In genomic region chr11:96775665-96776064, GRCm38 (mm10) we compare ENCODE assay signal across 12 mouse cellular contexts. TPM values are rescaled to one million over a fixed set of nuclear protein-coding genes. Genes with fewer than 3 reads are reported as not detected.
DNase-seq lines count a peak whose midpoint lies in the region; ATAC-seq lines count a peak whose summit lies in the region.
"Had no signal": no experiment of that assay in that cellular context is flagged by ENCODE, and none has a peak within 500 bp of the region (broad histone marks: within the 10 kb centered on the region; RNA-seq: fewer than 3 reads in every experiment).

No protein-coding gene starts in this region.

- H3K4me3 ChIP-seq in forebrain, embryonic 15.5 days = 0 out of 2 replicates have a peak overlapping the region, but pooled peaks have one; percentile 73
- no peak overlapping the region for H3K4me3 ChIP-seq in forebrain, embryonic 10.5 days
- 0 out of 2 replicates have a peak overlapping the region, but pooled peaks have one; percentile 83 for H3K4me3 ChIP-seq in liver, embryonic 13.5 days (replicated peaks)
- no peak overlapping the region for H3K4me3 ChIP-seq in liver, embryonic 11.5 days (ENCODE audit: low read depth, low read length)
- H3K4me3 ChIP-seq in embryonic facial prominence, embryonic 15.5 days (replicated peaks) = 0 out of 2 replicates have a peak overlapping the region, but pooled peaks have one; percentile 60
- H3K4me3 ChIP-seq in neural tube, embryonic 14.5 days (ENCODE audit: low read depth, low read length) = peak overlapping the region; percentile 55

- H3K27me3 ChIP-seq in forebrain, embryonic 15.5 days = no peaks in the 10 kb centered on the region
- no peaks in the 10 kb centered on the region for H3K27me3 ChIP-seq in forebrain, embryonic 10.5 days (ENCODE audit: poor library complexity, severe bottlenecking)
- no peaks in the 10 kb centered on the region for H3K27me3 ChIP-seq in liver, embryonic 13.5 days
- no peaks in the 10 kb centered on the region for H3K27me3 ChIP-seq in liver, embryonic 11.5 days (replicated peaks; ENCODE audit: control insufficient read depth, insufficient read depth, low read length)
- no peaks in the 10 kb centered on the region for H3K27me3 ChIP-seq in embryonic facial prominence, embryonic 15.5 days
- no peaks in the 10 kb centered on the region for H3K27me3 ChIP-seq in neural tube, embryonic 14.5 days (ENCODE audit: control insufficient read depth, insufficient read depth, low read length)
- H3K27me3 ChIP-seq: heart, embryonic 13.5 days had no signal

- H3K9me3 ChIP-seq in forebrain, embryonic 15.5 days = no peaks in the 10 kb centered on the region
- no peaks in the 10 kb centered on the region for H3K9me3 ChIP-seq in forebrain, embryonic 10.5 days
- no peaks in the 10 kb centered on the region for H3K9me3 ChIP-seq in liver, embryonic 13.5 days (replicated peaks)
- H3K9me3 ChIP-seq in liver, embryonic 11.5 days (ENCODE audit: control insufficient read depth, low read length) = no peaks in the 10 kb centered on the region
- H3K9me3 ChIP-seq in embryonic facial prominence, embryonic 15.5 days (replicated peaks) = no peaks in the 10 kb centered on the region
- no peaks in the 10 kb centered on the region for H3K9me3 ChIP-seq in neural tube, embryonic 14.5 days (ENCODE audit: control insufficient read depth, low read length)
- H3K9me3 ChIP-seq: heart, embryonic 13.5 days had no signal

- DNase-seq in forebrain, embryonic 10.5 days (ENCODE audit: extremely low spot score, low spot score) = no peak
- DNase-seq in liver, embryonic 13.5 days = no peak
- DNase-seq in liver, embryonic 11.5 days (ENCODE audit: low spot score) = no peak
- no peak for DNase-seq in left cerebral cortex, adult 11 months (ENCODE audit: low spot score)
- DNase-seq: gastrocnemius, postnatal 10 days; lung, postnatal 14 days; thymus, adult 2 months had no signal

- H3K9ac ChIP-seq in forebrain, embryonic 15.5 days (replicated peaks) = no peak overlapping the region
- H3K9ac ChIP-seq in liver, embryonic 13.5 days = no peak overlapping the region
- no peak overlapping the region for H3K9ac ChIP-seq in liver, embryonic 11.5 days (ENCODE audit: low read depth, low read length)
- no peak overlapping the region for H3K9ac ChIP-seq in embryonic facial prominence, embryonic 15.5 days
- H3K9ac ChIP-seq in neural tube, embryonic 14.5 days (replicated peaks; ENCODE audit: low read depth, low read length) = 0 out of 2 replicates have a peak overlapping the region, but pooled peaks have one; percentile 25

- H3K4me2 ChIP-seq in forebrain, embryonic 15.5 days (replicated peaks) = no peak overlapping the region
- 0 out of 2 replicates have a peak overlapping the region, but pooled peaks have one; percentile 89 for H3K4me2 ChIP-seq in liver, embryonic 13.5 days
- H3K4me2 ChIP-seq in liver, embryonic 11.5 days = no peak overlapping the region
- 0 out of 2 replicates have a peak overlapping the region, but pooled peaks have one; percentile 6 for H3K4me2 ChIP-seq in embryonic facial prominence, embryonic 15.5 days (replicated peaks)
- H3K4me2 ChIP-seq in neural tube, embryonic 14.5 days (ENCODE audit: low read depth, low read length) = peak overlapping the region; percentile 83

- peaks cover 31% of the 10 kb centered on the region for H3K4me1 ChIP-seq in forebrain, embryonic 15.5 days
- peaks cover 32% of the 10 kb centered on the region for H3K4me1 ChIP-seq in forebrain, embryonic 10.5 days
- H3K4me1 ChIP-seq in liver, embryonic 13.5 days (replicated peaks) = peaks cover 31% of the 10 kb centered on the region
- peaks cover 7% of the 10 kb centered on the region; the same call in 1 of the 2 replicates for H3K4me1 ChIP-seq in liver, embryonic 11.5 days (replicated peaks; ENCODE audit: control insufficient read depth, insufficient read depth, low read length)
- peaks cover 11% of the 10 kb centered on the region for H3K4me1 ChIP-seq in embryonic facial prominence, embryonic 15.5 days
- peaks cover 23% of the 10 kb centered on the region for H3K4me1 ChIP-seq in neural tube, embryonic 14.5 days (ENCODE audit: control insufficient read depth, insufficient read depth, low read length)

- 64% methylated on average over 7 of the region's 7 CpGs for WGBS in forebrain, embryonic 15.5 days
- 88% methylated on average over 7 of the region's 7 CpGs for WGBS in forebrain, embryonic 10.5 days
- 72% methylated on average over 7 of the region's 7 CpGs for WGBS in liver, embryonic 13.5 days (ENCODE audit: insufficient replicate concordance)
- 82% methylated on average over 7 of the region's 7 CpGs for WGBS in liver, embryonic 11.5 days
- 59% methylated on average over 7 of the region's 7 CpGs for WGBS in embryonic facial prominence, embryonic 15.5 days
- 44% methylated on average over 7 of the region's 7 CpGs for WGBS in neural tube, embryonic 14.5 days

- H3K36me3 ChIP-seq in forebrain, embryonic 15.5 days = peaks cover 31% of the 10 kb centered on the region
- peaks cover 39% of the 10 kb centered on the region for H3K36me3 ChIP-seq in forebrain, embryonic 10.5 days (replicated peaks)
- H3K36me3 ChIP-seq in liver, embryonic 13.5 days = peaks cover 34% of the 10 kb centered on the region
- H3K36me3 ChIP-seq in liver, embryonic 11.5 days (ENCODE audit: control insufficient read depth, insufficient read depth, low read length) = no peaks in the 10 kb centered on the region; the same call in 1 of the 2 replicates
- H3K36me3 ChIP-seq in embryonic facial prominence, embryonic 15.5 days = peaks cover 23% of the 10 kb centered on the region
- peaks cover 25% of the 10 kb centered on the region for H3K36me3 ChIP-seq in neural tube, embryonic 14.5 days (ENCODE audit: control insufficient read depth, insufficient read depth, low read length)

- no peak for ATAC-seq in forebrain, embryonic 15.5 days (replicated peaks)
- ATAC-seq in liver, embryonic 13.5 days (ENCODE audit: low read depth) = no peak
- ATAC-seq in liver, embryonic 11.5 days (replicated peaks; ENCODE audit: low FRiP score) = no peak
- no peak for ATAC-seq in embryonic facial prominence, embryonic 15.5 days (ENCODE audit: insufficient number of reproducible peaks, low FRiP score, low TSS enrichment, low read depth)
- ATAC-seq in neural tube, embryonic 14.5 days (ENCODE audit: low read depth) = no peak
- ATAC-seq in erythroid progenitor cell, adult 5-6 weeks (replicated peaks; ENCODE audit: low FRiP score, poor library complexity, severe bottlenecking) = no peak

- no peak overlapping the region for H3K27ac ChIP-seq in forebrain, embryonic 15.5 days (replicated peaks)
- no peak overlapping the region for H3K27ac ChIP-seq in forebrain, embryonic 10.5 days
- H3K27ac ChIP-seq in liver, embryonic 13.5 days = no peak overlapping the region
- H3K27ac ChIP-seq in liver, embryonic 11.5 days (ENCODE audit: low read depth, low read length) = no peak overlapping the region
- peak overlapping the region; percentile 22; the same call in 1 of the 2 replicates for H3K27ac ChIP-seq in embryonic facial prominence, embryonic 15.5 days (replicated peaks)
- peak overlapping the region; percentile 81 for H3K27ac ChIP-seq in neural tube, embryonic 14.5 days (ENCODE audit: low read depth, low read length)
- H3K27ac ChIP-seq: heart, embryonic 13.5 days had no signal

RNA-seq across cellular contexts. Expression of gene Snx11, which starts 1.7 kb away (rescaled TPM):
- 45.4 and 45.8 TPM in 2 replicates for polyA plus RNA-seq in forebrain, embryonic 15.5 days (2015; fragmentation: Nextera tagmentation; extraction: Ambion mirVana)
- 25.7 and 27.5 TPM in 2 replicates for polyA plus RNA-seq in forebrain, embryonic 10.5 days (2016; fragmentation: Nextera tagmentation; extraction: Ambion mirVana)
- polyA plus RNA-seq in liver, embryonic 13.5 days (2015; fragmentation: Nextera tagmentation; extraction: Ambion mirVana) = 9.7 and 10.6 TPM in 2 replicates
- 10.5 and 12.0 TPM in 2 replicates for polyA plus RNA-seq in liver, embryonic 11.5 days (2014; fragmentation: Nextera tagmentation; extraction: Ambion mirVana)
- polyA plus RNA-seq in embryonic facial prominence, embryonic 15.5 days (2015; fragmentation: Nextera tagmentation; extraction: Ambion mirVana) = 22.4 and 23.8 TPM in 2 replicates
- polyA plus RNA-seq in neural tube, embryonic 14.5 days (2014; fragmentation: Nextera tagmentation; extraction: Ambion mirVana) = 43.9 and 51.2 TPM in 2 replicates
- 14.4 and 31.9 TPM in 2 replicates for total RNA-seq in erythroid progenitor cell, adult 5-6 weeks (2015; ENCODE audit: low replicate concordance)
- total RNA-seq in erythroid progenitor cell, adult 5-6 weeks (2017; ENCODE audit: low replicate concordance) = 36.2 and 49.7 TPM in 2 replicates

RNA-seq across cellular contexts. Expression of gene Cbx1, which starts 13.3 kb away (rescaled TPM):
- 102 and 108 TPM in 2 replicates for polyA plus RNA-seq in forebrain, embryonic 15.5 days (2015; fragmentation: Nextera tagmentation; extraction: Ambion mirVana)
- 188 and 202 TPM in 2 replicates for polyA plus RNA-seq in forebrain, embryonic 10.5 days (2016; fragmentation: Nextera tagmentation; extraction: Ambion mirVana)
- polyA plus RNA-seq in liver, embryonic 13.5 days (2015; fragmentation: Nextera tagmentation; extraction: Ambion mirVana) = 47.5 and 51.9 TPM in 2 replicates
- polyA plus RNA-seq in liver, embryonic 11.5 days (2014; fragmentation: Nextera tagmentation; extraction: Ambion mirVana) = 76.7 and 82.0 TPM in 2 replicates
- polyA plus RNA-seq in embryonic facial prominence, embryonic 15.5 days (2015; fragmentation: Nextera tagmentation; extraction: Ambion mirVana) = 93.4 and 102 TPM in 2 replicates
- 62.5 and 66.5 TPM in 2 replicates for polyA plus RNA-seq in neural tube, embryonic 14.5 days (2014; fragmentation: Nextera tagmentation; extraction: Ambion mirVana)
- 41.5 and 60.9 TPM in 2 replicates for total RNA-seq in erythroid progenitor cell, adult 5-6 weeks (2015; ENCODE audit: low replicate concordance)
- 60.8 and 75.6 TPM in 2 replicates for total RNA-seq in erythroid progenitor cell, adult 5-6 weeks (2017; ENCODE audit: low replicate concordance)

RNA-seq across cellular contexts. Expression of gene Nfe2l1, which starts 54.1 kb away (rescaled TPM):
- polyA plus RNA-seq in forebrain, embryonic 15.5 days (2015; fragmentation: Nextera tagmentation; extraction: Ambion mirVana) = 55.7 and 59.6 TPM in 2 replicates
- 64.7 and 66.0 TPM in 2 replicates for polyA plus RNA-seq in forebrain, embryonic 10.5 days (2016; fragmentation: Nextera tagmentation; extraction: Ambion mirVana)
- polyA plus RNA-seq in liver, embryonic 13.5 days (2015; fragmentation: Nextera tagmentation; extraction: Ambion mirVana) = 19.2 and 20.2 TPM in 2 replicates
- polyA plus RNA-seq in liver, embryonic 11.5 days (2014; fragmentation: Nextera tagmentation; extraction: Ambion mirVana) = 27.6 and 28.9 TPM in 2 replicates
- 71.7 and 76.0 TPM in 2 replicates for polyA plus RNA-seq in embryonic facial prominence, embryonic 15.5 days (2015; fragmentation: Nextera tagmentation; extraction: Ambion mirVana)
- 39.7 and 51.7 TPM in 2 replicates for polyA plus RNA-seq in neural tube, embryonic 14.5 days (2014; fragmentation: Nextera tagmentation; extraction: Ambion mirVana)
- 34.4 and 34.6 TPM in 2 replicates for total RNA-seq in erythroid progenitor cell, adult 5-6 weeks (2015; ENCODE audit: low replicate concordance)
- total RNA-seq in erythroid progenitor cell, adult 5-6 weeks (2017; ENCODE audit: low replicate concordance) = 34.8 and 37.4 TPM in 2 replicates

Comparison
In these comparisons a context has a peak if more than half of its experiments do, and no peak if none do; other contexts are left out.
1. H3K4me2 ChIP-seq: peak in liver, embryonic 13.5 days (single experiment), embryonic facial prominence, embryonic 15.5 days (single experiment) and neural tube, embryonic 14.5 days (single experiment); none in forebrain, embryonic 15.5 days (single experiment) and liver, embryonic 11.5 days (single experiment).
2. H3K4me3 ChIP-seq: peak in forebrain, embryonic 15.5 days (single experiment), liver, embryonic 13.5 days (single experiment), embryonic facial prominence, embryonic 15.5 days (single experiment) and neural tube, embryonic 14.5 days (single experiment); none in forebrain, embryonic 10.5 days (single experiment) and liver, embryonic 11.5 days (single experiment).
3. H3K27ac ChIP-seq: peak in embryonic facial prominence, embryonic 15.5 days (single experiment) and neural tube, embryonic 14.5 days (single experiment); none in forebrain, embryonic 15.5 days (single experiment), forebrain, embryonic 10.5 days (single experiment), liver, embryonic 13.5 days (single experiment) and liver, embryonic 11.5 days (single experiment).